Mouse (Mus musculus) neural tube, postnatal 0 days (tissue): Measurements from ENCODE around the gene Ints12. TPM values are rescaled to one million over a fixed set of nuclear protein-coding genes. Genes with fewer than 3 reads are reported as not detected.

ENCODE experiments used
- polyA plus RNA-seq: library from polyadenylated mRNA; unstranded; fragments of >200 nt; fragmentation: Nextera tagmentation; extraction: Ambion mirVana; gene quantifications from 2 replicates; pipeline ENCODE4 v1.2.1, GENCODE M21; 2015

Ints12 gene
- polyA plus RNA-seq: 11.3 and 12.0 TPM in 2 replicates

GRCm38 (mm10) chr3:133091664-133092273, at the start of gene Ints12, which contains the start of gene Gstcd:
TSS of gene Ints12 (plus strand) at chr3:133091840.
TSS of gene Gstcd (minus strand) at chr3:133092033.

Other genes starting within 250 kb of the Ints12 start
- gene Npnt, start 141.5 kb upstream of the Ints12 start, polyA plus RNA-seq: 17.0 and 17.2 TPM in 2 replicates
- 2.1 and 2.3 TPM in 2 replicates for gene Gstcd, start 193 bp downstream of the Ints12 start, polyA plus RNA-seq
- 0.06 TPM in 1 of 2 replicates, not detected in the other for gene Arhgef38, start 143.1 kb downstream of the Ints12 start, polyA plus RNA-seq
- gene Ppa2, start 218.3 kb downstream of the Ints12 start, polyA plus RNA-seq: 97.9 and 100 TPM in 2 replicates